Mouse (Mus musculus): ENCODE results near the gene Olfr727. TPM values are rescaled to one million over a fixed set of nuclear protein-coding genes. Genes with fewer than 3 reads are reported as not detected.

Olfr727 gene
- total RNA-seq (2021), result not detected

DNA sequence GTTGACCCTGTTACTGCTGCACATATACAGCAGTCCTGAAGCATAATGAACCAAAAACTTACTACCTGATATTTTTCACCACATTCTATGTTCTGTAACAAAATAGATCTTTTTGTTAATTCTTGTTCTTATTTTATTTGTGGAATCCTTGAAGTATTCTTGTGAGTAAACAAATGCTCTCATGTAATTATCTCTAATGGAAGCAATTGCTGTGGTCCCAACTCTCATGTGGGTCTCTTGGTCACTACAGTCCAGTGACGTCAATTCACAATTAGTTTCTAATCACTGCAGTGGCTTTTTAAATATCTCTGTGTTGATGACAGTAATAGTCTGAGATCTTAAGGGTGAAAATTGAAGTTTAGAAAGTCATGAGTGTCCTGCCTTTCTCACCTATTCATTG is at the start of gene Olfr727:
TSS of gene Olfr727 (plus strand) at position 301 of the 400 bp plus-strand sequence.
- DNase-seq, result no peak
- intact Hi-C loops (cut with DNase I), result no loop called here

DNA sequence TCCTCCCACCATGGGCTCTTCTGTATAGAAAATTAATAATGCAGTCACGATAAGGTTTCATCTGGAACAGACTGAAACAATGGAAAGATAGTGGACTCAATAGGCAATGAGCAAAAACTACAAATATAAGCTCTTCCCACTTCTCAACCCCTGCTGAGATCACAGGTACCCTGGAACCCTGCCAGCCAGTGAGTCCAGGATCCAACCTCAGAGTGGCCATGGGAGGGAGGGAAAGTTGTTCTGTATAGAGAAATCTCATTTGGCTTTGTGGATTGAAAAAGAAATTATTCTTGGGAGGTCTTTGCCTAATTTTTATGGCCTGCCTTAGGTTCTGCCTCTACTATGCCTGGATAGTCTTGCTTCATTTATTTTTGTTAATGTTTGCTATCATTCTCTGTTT is 32.1 kb upstream of the Olfr727 start, which contains the start of gene Olfr726:
TSS of gene Olfr726 (minus strand) at position 101 of the 400 bp plus-strand sequence.
- no peak for DNase-seq
- intact Hi-C loops (cut with DNase I), result no loop called here

DNA sequence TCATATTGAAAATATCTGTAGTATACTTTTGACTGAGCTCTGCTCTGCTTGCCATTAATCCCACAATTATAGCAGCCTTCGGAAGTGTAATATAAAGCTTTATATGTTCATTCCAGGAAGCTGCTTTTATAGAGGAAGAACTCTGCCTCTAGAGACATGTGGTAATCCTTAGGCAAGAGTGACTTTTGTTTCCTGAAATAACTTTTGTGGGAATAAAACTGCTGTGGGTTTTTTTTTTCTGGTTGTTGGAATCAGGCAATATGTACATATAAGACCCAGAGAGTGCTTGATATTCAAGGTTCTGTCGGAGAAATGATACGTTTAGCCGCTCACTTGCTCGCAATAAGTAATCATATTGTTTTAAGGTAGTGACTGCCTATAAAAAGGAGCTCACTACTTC is 19.6 kb downstream of the Olfr727 start, which contains the start of gene Olfr728:
TSS of gene Olfr728 (minus strand) at position 101 of the 400 bp plus-strand sequence.
- no peak for DNase-seq
- intact Hi-C loops (cut with DNase I), result no loop called here

DNA sequence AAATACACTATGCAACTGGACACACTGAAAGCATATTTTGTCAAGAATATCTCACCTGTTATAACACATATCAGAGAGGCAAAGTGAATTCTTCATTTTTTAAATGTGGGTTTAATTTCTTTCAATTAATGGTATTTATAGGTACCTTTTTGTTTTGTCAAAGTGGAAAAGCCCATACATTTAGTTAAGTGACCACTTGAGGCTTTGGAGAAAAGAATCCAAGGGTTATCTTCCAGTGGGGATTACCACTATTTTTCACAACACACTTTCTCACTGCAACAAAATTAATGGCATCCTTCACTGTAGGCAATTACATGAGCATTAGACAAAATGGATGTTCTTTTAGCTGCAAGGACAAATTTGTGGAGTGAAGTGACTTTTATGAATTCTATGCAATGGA is 29.8 kb downstream of the Olfr727 start, which contains the start of gene Olfr729:
TSS of gene Olfr729 (minus strand) at position 101 of the 400 bp plus-strand sequence.
- intact Hi-C loops (cut with DNase I), result no loop called here
- no peak for DNase-seq

Other genes starting within 250 kb of the Olfr727 start
- not detected for gene Olfr722, start 221.2 kb upstream of the Olfr727 start, total RNA-seq (2021)
- not detected for gene Olfr723, start 191.4 kb upstream of the Olfr727 start, total RNA-seq (2021)
- gene Olfr724, start 159.9 kb upstream of the Olfr727 start, total RNA-seq (2021), result not detected
- gene Olfr725, start 82.8 kb upstream of the Olfr727 start, total RNA-seq (2021), result not detected
- not detected for gene Olfr726, start 32.2 kb upstream of the Olfr727 start, total RNA-seq (2021)
- not detected for gene Olfr728, start 19.5 kb downstream of the Olfr727 start, total RNA-seq (2021)
- gene Olfr729, start 29.7 kb downstream of the Olfr727 start, total RNA-seq (2021), result not detected
- gene Olfr730, start 65.0 kb downstream of the Olfr727 start, total RNA-seq (2021), result not detected
- gene Olfr731, start 118.7 kb downstream of the Olfr727 start, total RNA-seq (2021), result not detected
- gene Olfr732, start 161.0 kb downstream of the Olfr727 start, total RNA-seq (2021), result not detected
- gene Olfr733, start 178.3 kb downstream of the Olfr727 start, total RNA-seq (2021), result not detected
- not detected for gene Olfr734, start 203.6 kb downstream of the Olfr727 start, total RNA-seq (2021)
- not detected for gene Olfr735, start 225.7 kb downstream of the Olfr727 start, total RNA-seq (2021)
- under 1 TPM in 1 of 2 experiments, not detected in 1; 0.08 TPM for gene Tlr11, start 234.7 kb downstream of the Olfr727 start, total RNA-seq (2021)

All from heart, postnatal 36 days (tissue).